Mouse (Mus musculus) forebrain, embryonic 14.5 days (tissue): ENCODE data around the gene Gm45194. TPM values are rescaled to one million over a fixed set of nuclear protein-coding genes. Genes with fewer than 3 reads are reported as not detected.

Experiments
- ATAC-seq: fragments of 200-750 bp; cut with Nextera tagmentation; 2 replicates; pipeline ENCODE4 v1.8.0; 2017; ENCODE audit warnings: mild to moderate bottlenecking, moderate library complexity
- DNase-seq: peaks from one replicate; pipeline ENCODE4 v3.0.0-alpha.2; 2015; ENCODE audit warnings: low spot score
- H3K27ac ChIP-seq: fragments of 300-500 bp; sonication (generic); 2 replicates; pipeline ENCODE4 v1.5.1; 2014; ENCODE audit warnings: low read depth, mild to moderate bottlenecking, control low read depth, low read length, moderate library complexity
- H3K27me3 ChIP-seq: fragments of 300-500 bp; sonication (generic); replicated peaks from 2 replicates; pipeline ENCODE4 v1.6.1; 2014; ENCODE audit warnings: low read length, control low read depth, mixed read lengths; ENCODE audit not compliant: control insufficient read depth, insufficient read depth
- H3K36me3 ChIP-seq: fragments of 300-500 bp; sonication (generic); 2 replicates; pipeline ENCODE4 v1.6.1; 2014; ENCODE audit warnings: low read length, control low read depth; ENCODE audit not compliant: control insufficient read depth, insufficient read depth
- H3K4me1 ChIP-seq: fragments of 300-500 bp; sonication (generic); 2 replicates; pipeline ENCODE4 v1.6.1; 2014; ENCODE audit warnings: antibody characterized with exemption, low read length, control low read depth; ENCODE audit not compliant: control insufficient read depth, insufficient read depth
- H3K4me2 ChIP-seq: fragments of 300-500 bp; sonication (generic); 2 replicates; pipeline ENCODE4 v1.6.1; 2014; ENCODE audit warnings: mild to moderate bottlenecking, control low read depth, low read length
- H3K4me3 ChIP-seq: fragments of 300-500 bp; sonication (generic); 2 replicates; pipeline ENCODE4 v1.5.1; 2014; ENCODE audit warnings: low read depth, low read length, control low read depth
- H3K9ac ChIP-seq: fragments of 300-500 bp; sonication (generic); 2 replicates; pipeline ENCODE4 v1.6.1; 2014; ENCODE audit warnings: mild to moderate bottlenecking, low read length, control low read depth, moderate library complexity
- H3K9me3 ChIP-seq: fragments of 300-500 bp; sonication (generic); replicated peaks from 2 replicates; pipeline ENCODE4 v1.6.1; 2016; ENCODE audit warnings: low read length, control low read depth, mixed read lengths; ENCODE audit not compliant: control insufficient read depth
- WGBS: fragments of 180-500 bp; shearing (Covaris S2); extraction: QIAGEN DNeasy Blood & Tissue Kit; methylation state at CpG from one replicate; pipeline ENCODE4 v1.1.7; 2014; 5-methylcytosine and 5-hydroxymethylcytosine counted together
- polyA plus RNA-seq: library from polyadenylated mRNA; unstranded; fragments of >200 nt; fragmentation: Nextera tagmentation; extraction: Ambion mirVana; gene quantifications from 2 replicates; pipeline ENCODE4 v1.2.1, GENCODE M21; 2014

Gene Gm45194
- polyA plus RNA-seq = 0.57 and 0.93 TPM in 2 replicates

DNA sequence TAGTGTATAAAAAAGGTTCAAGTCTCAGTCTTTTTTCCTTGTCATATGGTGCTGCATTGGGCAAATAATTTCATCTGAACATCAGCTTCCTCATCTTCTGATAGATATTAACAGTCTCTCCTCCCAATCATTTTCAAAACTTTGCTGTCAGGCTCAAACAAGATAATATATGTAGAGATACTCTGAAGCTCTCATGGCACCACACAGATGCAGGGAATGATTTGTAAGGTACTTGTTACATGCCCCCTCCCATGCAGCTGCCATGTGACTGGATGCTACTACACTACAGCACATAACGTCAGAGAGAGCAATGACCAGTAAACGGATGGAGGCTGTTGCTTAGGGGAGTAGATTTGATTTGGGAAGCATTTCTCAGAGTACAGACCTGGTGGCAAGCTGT, at the start of gene Gm45194:
Gene Gm45194 (plus strand): TSS at position 301 of the 400 bp plus-strand sequence.
- Histone ChIP-seq H3K9me3 (no peaks in the 10 kb centered on the region), H3K9ac (no peak within 1 kb of the TSS), H3K36me3 (no peaks in the 10 kb centered on the region), H3K4me1 (no peaks in the 10 kb centered on the region), H3K4me2 (no peak within 1 kb of the TSS), H3K4me3 (no peak within 1 kb of the TSS), H3K27me3 (0 out of 2 replicates have a peak, but pooled peaks cover 5% of the 10 kb centered on the region), H3K27ac (no peak within 1 kb of the TSS)
- no peak for DNase-seq
- no peak for ATAC-seq
- 48% methylated on average over 2 of the region's 2 CpGs for WGBS

DNA sequence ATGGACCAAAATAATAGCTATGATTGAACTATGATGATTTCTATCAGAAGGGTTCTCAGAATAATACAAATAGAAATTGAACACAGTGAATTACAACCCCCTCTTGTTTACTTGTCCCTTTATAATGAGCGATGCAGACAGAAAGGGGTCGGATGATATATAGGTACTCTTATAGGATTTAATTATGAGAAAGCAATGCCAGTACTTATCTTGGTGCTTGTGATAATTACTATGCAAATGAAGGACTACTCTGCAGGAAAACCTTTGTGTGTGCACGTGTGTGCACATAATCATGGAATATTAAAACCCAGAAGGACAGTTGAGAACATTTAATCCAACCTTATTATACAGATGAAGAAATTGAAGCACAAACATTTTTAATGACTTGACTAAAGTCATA, 35.3 kb upstream of the Gm45194 start:
- peak; percentile 58 for ATAC-seq

DNA sequence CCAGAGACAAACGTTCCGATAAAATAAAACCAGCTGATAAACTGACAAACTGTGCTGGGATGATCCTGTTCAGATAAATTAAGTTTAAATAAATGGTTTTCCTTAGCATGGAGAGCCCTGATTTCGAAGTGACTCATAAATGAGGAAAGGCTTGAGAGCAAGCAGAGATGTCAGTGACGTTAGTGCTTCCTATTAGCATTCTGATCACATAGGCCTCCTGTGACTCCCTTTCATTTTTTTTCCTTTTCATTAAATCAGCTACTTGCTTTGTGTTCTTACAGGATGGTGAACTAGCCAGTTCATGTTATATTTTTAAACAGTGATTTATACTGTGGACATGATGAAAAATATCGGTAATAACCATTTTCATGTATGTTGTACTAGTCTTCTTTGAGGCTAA, 9.9 kb upstream of the Gm45194 start:
- Histone ChIP-seq H3K9ac (no peak overlapping the region), H3K4me3 (no peak overlapping the region), H3K27ac (no peak overlapping the region), H3K36me3 (no peaks in the 10 kb centered on the region), H3K4me1 (no peaks in the 10 kb centered on the region), H3K9me3 (no peaks in the 10 kb centered on the region), H3K27me3 (no peaks in the 10 kb centered on the region), H3K4me2 (no peak overlapping the region)
- WGBS = 72% methylated on average over 5 of the region's 5 CpGs
- ATAC-seq (no peak), DNase-seq (peak; percentile 30)

More for the DNA sequence above, 35.3 kb upstream of the Gm45194 start:
- Histone ChIP-seq H3K4me1 (no peaks in the 10 kb centered on the region), H3K9me3 (no peaks in the 10 kb centered on the region), H3K9ac (no peak overlapping the region), H3K4me3 (no peak overlapping the region), H3K36me3 (no peaks in the 10 kb centered on the region), H3K27ac (no peak overlapping the region), H3K27me3 (no peaks in the 10 kb centered on the region), H3K4me2 (no peak overlapping the region)
- peak; percentile 0 for DNase-seq
- 39% methylated on average over 3 of the region's 3 CpGs for WGBS

DNA sequence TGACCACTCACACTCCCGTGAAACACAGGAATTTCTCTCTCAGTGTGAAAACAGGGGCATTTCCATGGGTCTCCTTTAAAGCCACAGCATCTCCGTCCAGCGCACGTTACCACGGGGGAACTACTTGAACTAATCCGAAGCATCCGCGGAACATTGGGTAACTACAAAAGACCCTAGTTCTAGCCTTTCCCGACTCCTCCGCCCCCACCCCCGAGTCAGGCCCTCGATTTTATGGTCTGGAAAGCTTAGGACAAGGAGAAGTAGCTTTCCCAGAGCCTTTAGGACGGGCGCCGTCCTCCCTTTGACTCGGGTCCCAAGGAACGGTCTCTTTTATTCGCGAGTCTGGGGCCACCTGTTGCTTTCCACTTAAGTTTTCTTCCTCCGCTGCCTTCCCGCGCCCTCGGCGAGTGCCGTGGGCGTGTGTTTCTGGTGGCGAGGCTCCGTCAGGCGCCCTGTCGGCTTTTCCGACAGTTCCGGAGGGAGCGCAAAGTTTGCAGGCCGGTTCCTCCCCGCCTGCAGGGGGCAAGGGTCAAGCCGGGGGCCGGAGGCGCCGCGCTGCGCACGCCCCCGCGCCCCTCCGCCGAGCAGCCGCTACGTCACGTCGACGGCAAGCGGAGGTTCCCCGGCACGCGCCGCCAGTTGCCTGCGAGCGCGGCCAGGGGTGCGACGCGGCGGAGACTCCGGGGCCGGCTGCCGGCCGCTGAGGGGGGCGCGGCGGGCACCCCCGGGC, 3.3 kb downstream of the Gm45194 start:
- Histone ChIP-seq H3K36me3 (no peaks in the 10 kb centered on the region), H3K4me1 (no peaks in the 10 kb centered on the region), H3K27me3 (0 out of 2 replicates have a peak, but pooled peaks cover 5% of the 10 kb centered on the region), H3K9ac (0 out of 2 replicates have a peak overlapping the region, but pooled peaks have one; percentile 17), H3K4me3 (peak overlapping the region; percentile 39), H3K4me2 (peak overlapping the region; percentile 67), H3K9me3 (no peaks in the 10 kb centered on the region), H3K27ac (no peak overlapping the region)
- WGBS = 41% methylated on average over 62 of the region's 71 CpGs
- peak; percentile 29 for DNase-seq
- ATAC-seq = peak; percentile 81

DNA sequence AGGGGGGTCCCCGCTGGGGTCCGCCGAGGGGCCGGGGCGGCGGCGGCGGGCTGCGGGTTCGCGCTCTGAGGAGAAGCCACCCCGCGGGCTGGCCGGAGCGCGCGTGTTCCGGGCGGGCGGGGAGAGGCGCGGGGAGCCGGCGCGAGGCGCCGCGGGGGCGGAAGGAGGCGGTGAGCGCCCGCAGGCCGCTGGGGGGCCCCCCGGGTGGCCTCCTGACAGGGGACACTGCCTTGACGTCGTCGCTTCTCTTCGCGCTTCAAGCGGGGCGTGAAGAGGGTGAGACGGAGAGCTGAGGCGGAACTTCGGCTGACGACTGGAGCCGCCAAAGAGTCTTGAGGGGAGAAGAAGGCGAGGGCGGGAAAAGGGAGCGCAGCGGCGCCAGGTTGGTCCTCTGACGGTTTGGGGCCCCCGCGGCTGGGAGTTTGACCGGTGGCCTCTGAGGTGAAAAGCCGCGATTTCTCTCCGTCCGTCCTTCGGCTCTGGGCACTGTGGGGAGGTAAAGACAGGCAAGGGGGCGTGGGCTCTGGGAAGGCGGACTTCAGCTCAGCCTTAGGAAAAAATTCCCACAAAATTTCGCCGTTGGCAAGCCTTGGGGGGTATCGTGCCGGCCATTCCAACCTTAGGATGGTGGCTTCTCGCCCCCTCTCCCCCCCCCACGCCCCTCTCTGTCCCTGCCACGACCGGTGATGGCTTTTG, 4.0 kb downstream of the Gm45194 start:
- no peaks in the 10 kb centered on the region for H3K36me3 ChIP-seq
- ATAC-seq (peak; percentile 62), DNase-seq (no peak)
- 39% methylated on average over 50 of the region's 70 CpGs for WGBS
- H3K4me1 ChIP-seq = no peaks in the 10 kb centered on the region
- H3K9me3 ChIP-seq = no peaks in the 10 kb centered on the region
- peak overlapping the region; percentile 39 for H3K4me3 ChIP-seq
- H3K4me2 ChIP-seq = peak overlapping the region; percentile 67
- 0 out of 2 replicates have a peak, but pooled peaks cover 5% of the 10 kb centered on the region for H3K27me3 ChIP-seq
- no peak overlapping the region for H3K27ac ChIP-seq
- peak overlapping the region; percentile 17; the same call in 1 of the 2 replicates for H3K9ac ChIP-seq

DNA sequence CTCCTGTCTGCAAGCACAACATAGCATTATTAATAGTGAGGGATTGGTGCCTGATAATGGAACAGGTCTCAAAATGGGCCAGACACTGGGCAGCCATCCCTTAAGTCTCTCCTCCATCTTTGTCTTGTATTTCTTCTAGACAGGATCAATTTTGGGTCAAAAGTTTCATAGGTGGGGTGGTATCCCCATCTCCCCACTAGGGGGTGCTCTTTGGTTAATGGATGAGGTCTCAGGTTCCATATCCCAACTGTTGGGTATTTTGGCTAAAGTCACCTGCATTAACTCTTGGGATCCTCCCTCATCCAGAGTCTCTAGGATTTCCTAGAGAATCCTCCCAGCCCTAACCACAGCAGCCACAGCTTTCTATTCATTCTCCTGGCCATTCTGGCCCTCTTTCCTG, 26.2 kb downstream of the Gm45194 start:
- no peaks in the 10 kb centered on the region for H3K27me3 ChIP-seq
- DNase-seq = no peak
- H3K9ac ChIP-seq = no peak overlapping the region
- H3K36me3 ChIP-seq = no peaks in the 10 kb centered on the region
- H3K27ac ChIP-seq = no peak overlapping the region
- H3K4me1 ChIP-seq = no peaks in the 10 kb centered on the region
- H3K9me3 ChIP-seq = no peaks in the 10 kb centered on the region
- no peak overlapping the region for H3K4me2 ChIP-seq
- no peak overlapping the region for H3K4me3 ChIP-seq
- no peak for ATAC-seq

DNA sequence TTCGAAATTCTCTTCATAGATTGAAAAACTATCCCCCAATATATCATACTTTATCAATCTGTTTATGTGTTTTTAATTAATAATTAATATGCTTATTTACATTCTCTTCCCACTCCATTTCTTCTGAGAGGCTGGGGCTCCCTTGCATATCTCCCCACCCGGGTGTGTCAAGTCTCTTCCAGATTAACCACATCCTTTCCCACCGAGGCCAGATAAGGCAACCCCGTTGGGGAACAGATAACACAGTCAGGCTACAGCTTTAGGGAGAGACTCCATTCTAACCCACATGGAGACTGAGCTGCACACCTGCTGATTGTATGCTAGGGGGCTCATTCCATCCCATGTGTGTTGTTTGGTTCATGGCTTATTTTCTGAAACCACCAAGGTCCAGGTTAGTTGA, 69.7 kb downstream of the Gm45194 start:
- WGBS = 77% methylated on average over 4 of the region's 4 CpGs
- Histone ChIP-seq H3K27ac (no peak overlapping the region), H3K4me3 (no peak overlapping the region), H3K4me1 (no peaks in the 10 kb centered on the region), H3K36me3 (no peaks in the 10 kb centered on the region), H3K9me3 (no peaks in the 10 kb centered on the region), H3K4me2 (no peak overlapping the region), H3K27me3 (no peaks in the 10 kb centered on the region), H3K9ac (no peak overlapping the region)
- DNase-seq (no peak), ATAC-seq (no peak)

DNA sequence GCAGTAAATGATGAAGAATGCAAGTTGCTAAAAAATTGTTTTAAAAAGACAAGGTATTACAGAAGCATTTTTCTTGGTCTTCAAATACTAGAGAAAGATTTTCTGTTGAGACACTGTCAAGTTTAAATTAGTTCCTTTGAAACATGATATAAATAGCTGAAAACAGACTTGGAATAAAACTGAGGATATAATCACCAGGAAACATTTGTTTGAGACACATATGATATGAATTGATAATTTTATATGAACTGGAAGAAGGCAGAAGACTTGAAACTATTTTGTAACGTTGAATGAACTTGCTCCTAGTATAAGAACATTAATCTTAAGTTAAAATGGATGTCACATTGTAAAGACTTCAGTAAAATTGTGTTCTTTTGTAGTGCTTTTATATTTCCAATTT, 108.5 kb downstream of the Gm45194 start:
- WGBS = 44% methylated on average over 1 of the region's 1 CpGs
- Histone ChIP-seq H3K4me1 (no peaks in the 10 kb centered on the region), H3K36me3 (no peaks in the 10 kb centered on the region), H3K4me3 (no peak overlapping the region), H3K4me2 (no peak overlapping the region), H3K9me3 (no peaks in the 10 kb centered on the region), H3K9ac (no peak overlapping the region), H3K27ac (no peak overlapping the region), H3K27me3 (no peaks in the 10 kb centered on the region)
- DNase-seq (no peak), ATAC-seq (no peak)

DNA sequence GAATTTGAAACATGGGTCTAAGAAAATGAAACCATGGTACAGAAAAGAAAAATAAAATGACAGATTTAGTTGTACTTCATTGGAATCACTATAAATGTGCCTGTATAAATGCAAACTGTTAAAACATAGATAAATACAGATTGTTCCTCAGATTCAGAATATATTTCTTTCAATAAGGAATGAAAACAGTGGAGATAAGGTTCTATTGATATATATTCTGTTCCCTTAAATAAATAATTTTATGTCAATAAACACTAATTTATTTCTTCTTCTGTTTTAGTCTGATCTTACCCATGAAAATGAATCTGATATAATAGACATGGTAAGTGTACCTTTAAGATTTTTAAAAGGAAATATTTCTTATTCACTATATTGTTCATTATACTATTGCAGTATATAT, 119.5 kb downstream of the Gm45194 start, which contains the start of gene Tex16:
Gene Tex16 (plus strand): TSS at position 301 of the 400 bp plus-strand sequence.
- Histone ChIP-seq H3K36me3 (no peaks in the 10 kb centered on the region), H3K9me3 (no peaks in the 10 kb centered on the region), H3K9ac (no peak within 1 kb of the TSS), H3K4me1 (no peaks in the 10 kb centered on the region), H3K4me3 (no peak within 1 kb of the TSS), H3K27ac (no peak within 1 kb of the TSS), H3K4me2 (no peak within 1 kb of the TSS), H3K27me3 (no peaks in the 10 kb centered on the region)
- ATAC-seq = no peak
- DNase-seq = no peak
